Comparison of ENCODE assay signal across 25 mouse cellular contexts in genomic region chr14:120960551-120960950, GRCm38 (mm10). TPM values are rescaled to one million over a fixed set of nuclear protein-coding genes. Genes with fewer than 3 reads are reported as not detected.
A peak's percentile ranks its signal among the peaks of the same experiment; 100 is the strongest.
DNase-seq lines count a peak whose midpoint lies in the region; ATAC-seq and TF ChIP-seq lines count a peak whose summit lies in the region.
"Had no signal": no experiment of that assay in that cellular context is flagged by ENCODE, and none has a peak within 500 bp of the region (broad histone marks: within the 10 kb centered on the region; RNA-seq: fewer than 3 reads in every experiment).

No protein-coding gene starts in this region.

- no peak overlapping the region for H3K4me2 ChIP-seq in forebrain, embryonic 13.5 days
- H3K4me2 ChIP-seq in forebrain, embryonic 16.5 days (ENCODE audit: low read length), result no peak overlapping the region
- no peak overlapping the region for H3K4me2 ChIP-seq in midbrain, embryonic 12.5 days (replicated peaks)
- no peak overlapping the region for H3K4me2 ChIP-seq in midbrain, embryonic 11.5 days
- H3K4me2 ChIP-seq: heart, embryonic 15.5 days; intestine, embryonic 15.5 days; limb, embryonic 15.5 days; liver, embryonic 13.5 days; neural tube, embryonic 13.5 days had no signal

- H3K27me3 ChIP-seq in forebrain, embryonic 13.5 days, result no peaks in the 10 kb centered on the region
- H3K27me3 ChIP-seq in forebrain, embryonic 16.5 days (replicated peaks; ENCODE audit: control insufficient read depth, insufficient read depth, low read length), result no peaks in the 10 kb centered on the region
- no peaks in the 10 kb centered on the region for H3K27me3 ChIP-seq in midbrain, embryonic 12.5 days
- H3K27me3 ChIP-seq in midbrain, embryonic 11.5 days (ENCODE audit: control insufficient read depth, insufficient read depth, low read length), result no peaks in the 10 kb centered on the region
- H3K27me3 ChIP-seq: heart, embryonic 15.5 days; intestine, embryonic 15.5 days; limb, embryonic 15.5 days; liver, embryonic 13.5 days; neural tube, embryonic 13.5 days had no signal

- no peaks in the 10 kb centered on the region; the same call in 1 of the 2 replicates for H3K9me3 ChIP-seq in forebrain, embryonic 13.5 days (replicated peaks)
- H3K9me3 ChIP-seq in forebrain, embryonic 16.5 days (ENCODE audit: control insufficient read depth, low read length), result no peaks in the 10 kb centered on the region
- no peaks in the 10 kb centered on the region for H3K9me3 ChIP-seq in midbrain, embryonic 12.5 days
- no peaks in the 10 kb centered on the region for H3K9me3 ChIP-seq in midbrain, embryonic 11.5 days (ENCODE audit: control insufficient read depth, low read length)
- H3K9me3 ChIP-seq: heart, embryonic 15.5 days; intestine, embryonic 15.5 days; limb, embryonic 15.5 days; liver, embryonic 13.5 days; neural tube, embryonic 13.5 days had no signal

- TF ChIP-seq POLR2A in cortical plate, adult 2 months (IDR thresholded peaks at IDR 0.05; ENCODE audit: extremely low read depth, insufficient read depth, low read length), result no peak

- WGBS in forebrain, embryonic 13.5 days, result 53% methylated on average over 8 of the region's 8 CpGs
- 51% methylated on average over 8 of the region's 8 CpGs for WGBS in forebrain, embryonic 16.5 days
- WGBS in midbrain, embryonic 12.5 days, result 55% methylated on average over 6 of the region's 8 CpGs
- 54% methylated on average over 8 of the region's 8 CpGs for WGBS in midbrain, embryonic 11.5 days

- DNase-seq in midbrain, embryonic 11.5 days (ENCODE audit: low spot score, missing footprints), result no peak
- DNase-seq in R1 (ENCODE audit: low read depth, low spot score), result peak; percentile 71
- DNase-seq: adrenal gland, adult 8-10 months; cerebellum, adult 8-10 months; cerebellum, postnatal 25 days; gastrocnemius, postnatal 10 days; kidney, adult 9 months; kidney, postnatal 14 days; left cerebral cortex, postnatal 4 days; liver, embryonic 13.5 days; lung, adult 18-20 months; lung, postnatal 10 days; thymus, adult 2 months; thymus, postnatal 36 days had no signal

- no peaks in the 10 kb centered on the region for H3K36me3 ChIP-seq in forebrain, embryonic 13.5 days (ENCODE audit: poor library complexity, severe bottlenecking)
- no peaks in the 10 kb centered on the region for H3K36me3 ChIP-seq in forebrain, embryonic 16.5 days (ENCODE audit: control insufficient read depth, insufficient read depth)
- no peaks in the 10 kb centered on the region for H3K36me3 ChIP-seq in midbrain, embryonic 12.5 days
- no peaks in the 10 kb centered on the region for H3K36me3 ChIP-seq in midbrain, embryonic 11.5 days (ENCODE audit: control insufficient read depth, insufficient read depth, low read length)
- H3K36me3 ChIP-seq: heart, embryonic 15.5 days; intestine, embryonic 15.5 days; limb, embryonic 15.5 days; liver, embryonic 13.5 days; neural tube, embryonic 13.5 days had no signal

- H3K27ac ChIP-seq in forebrain, embryonic 13.5 days, result no peak overlapping the region
- no peak overlapping the region for H3K27ac ChIP-seq in forebrain, embryonic 16.5 days (ENCODE audit: low read length)
- no peak overlapping the region for H3K27ac ChIP-seq in midbrain, embryonic 12.5 days (replicated peaks)
- H3K27ac ChIP-seq in midbrain, embryonic 11.5 days (ENCODE audit: low read depth, low read length), result no peak overlapping the region
- H3K27ac ChIP-seq in cortical plate, adult 2 months (ENCODE audit: insufficient read depth, low read length), result 0 out of 2 replicates have a peak overlapping the region, but pooled peaks have one; percentile 6
- H3K27ac ChIP-seq: heart, embryonic 15.5 days; hindbrain, postnatal 0 days; intestine, embryonic 15.5 days; limb, embryonic 15.5 days; liver, embryonic 13.5 days; neural tube, embryonic 13.5 days had no signal

- peaks cover 12% of the 10 kb centered on the region for H3K4me1 ChIP-seq in forebrain, embryonic 13.5 days
- H3K4me1 ChIP-seq in forebrain, embryonic 16.5 days (replicated peaks; ENCODE audit: control insufficient read depth, insufficient read depth, low read length), result peaks cover 4% of the 10 kb centered on the region; the same call in 1 of the 2 replicates
- no peaks in the 10 kb centered on the region; the same call in 1 of the 2 replicates for H3K4me1 ChIP-seq in midbrain, embryonic 12.5 days
- H3K4me1 ChIP-seq in midbrain, embryonic 11.5 days (ENCODE audit: control insufficient read depth, insufficient read depth, low read length), result no peaks in the 10 kb centered on the region
- 0 out of 2 replicates have a peak, but pooled peaks cover 2% of the 10 kb centered on the region for H3K4me1 ChIP-seq in cortical plate, adult 2 months (ENCODE audit: control insufficient read depth, insufficient read depth, low read length)
- H3K4me1 ChIP-seq: heart, embryonic 15.5 days; intestine, embryonic 15.5 days; liver, embryonic 13.5 days had no signal

- no peak overlapping the region for H3K4me3 ChIP-seq in forebrain, embryonic 13.5 days
- no peak overlapping the region for H3K4me3 ChIP-seq in forebrain, embryonic 16.5 days (replicated peaks; ENCODE audit: low read length)
- H3K4me3 ChIP-seq in midbrain, embryonic 12.5 days, result no peak overlapping the region
- no peak overlapping the region for H3K4me3 ChIP-seq in midbrain, embryonic 11.5 days (ENCODE audit: low read depth, low read length)
- no peak overlapping the region for H3K4me3 ChIP-seq in cortical plate, adult 2 months (ENCODE audit: insufficient read depth, low read length)
- H3K4me3 ChIP-seq: heart, embryonic 15.5 days; intestine, embryonic 15.5 days; limb, embryonic 15.5 days; liver, embryonic 13.5 days; neural tube, embryonic 13.5 days had no signal

- no peak for TF ChIP-seq CTCF in cortical plate, adult 2 months (IDR thresholded peaks at IDR 0.05; ENCODE audit: extremely low read depth, insufficient read depth, low read length)

- ATAC-seq in forebrain, embryonic 13.5 days, result peak; percentile 38; the same call in 1 of the 2 replicates
- ATAC-seq in forebrain, embryonic 16.5 days, result no peak
- peak; percentile 23; the same call in 1 of the 2 replicates for ATAC-seq in midbrain, embryonic 12.5 days (ENCODE audit: low FRiP score, low read depth)
- ATAC-seq in midbrain, embryonic 11.5 days (ENCODE audit: low FRiP score), result no peak
- no peak for ATAC-seq in megakaryocyte, adult 5-6 weeks (ENCODE audit: poor library complexity, severe bottlenecking)
- ATAC-seq: CD4-positive, CD25-positive, alpha-beta regulatory T cell, adult 4 months; intestine, embryonic 15.5 days had no signal

- no peak overlapping the region for H3K9ac ChIP-seq in forebrain, embryonic 13.5 days
- no peak overlapping the region for H3K9ac ChIP-seq in forebrain, embryonic 16.5 days (replicated peaks; ENCODE audit: low read depth, low read length)
- H3K9ac ChIP-seq in midbrain, embryonic 12.5 days (replicated peaks), result no peak overlapping the region
- no peak overlapping the region for H3K9ac ChIP-seq in midbrain, embryonic 11.5 days (ENCODE audit: low read length)
- H3K9ac ChIP-seq: heart, embryonic 15.5 days; intestine, embryonic 15.5 days; limb, embryonic 15.5 days; liver, embryonic 13.5 days; neural tube, embryonic 13.5 days had no signal

RNA-seq across cellular contexts. Expression of gene Ipo5, which starts 49.5 kb away (rescaled TPM):
- 89.2 and 103 TPM in 2 replicates for polyA plus RNA-seq in forebrain, embryonic 13.5 days (2015; fragmentation: Nextera tagmentation; extraction: Ambion mirVana)
- polyA plus RNA-seq in forebrain, embryonic 16.5 days (2015; fragmentation: Nextera tagmentation; extraction: Ambion mirVana), result 84.9 and 104 TPM in 2 replicates
- polyA plus RNA-seq in midbrain, embryonic 12.5 days (2016; fragmentation: Nextera tagmentation; extraction: Ambion mirVana), result 112 and 113 TPM in 2 replicates
- polyA plus RNA-seq in midbrain, embryonic 11.5 days (2014; fragmentation: Nextera tagmentation; extraction: Ambion mirVana), result 166 TPM in 2 replicates
- polyA plus RNA-seq in cortical plate, adult 2 months (2012; rRNA removed), result 67.8 and 70.8 TPM in 2 replicates
- 60.0 and 61.0 TPM in 2 replicates for total RNA-seq in megakaryocyte, adult 5-6 weeks (2015)
- 96.7 and 102 TPM in 2 replicates for total RNA-seq in megakaryocyte, adult 5-6 weeks (2017)

Comparison
In these comparisons a context has a peak if more than half of its experiments do, and no peak if none do; other contexts are left out.
1. ATAC-seq: peak in forebrain, embryonic 13.5 days (single experiment) and midbrain, embryonic 12.5 days (single experiment); none in forebrain, embryonic 16.5 days (single experiment), midbrain, embryonic 11.5 days (single experiment) and megakaryocyte, adult 5-6 weeks (single experiment).